Mouse (Mus musculus) lung, embryonic 14.5 days (tissue): ENCODE measurements around the gene Gm20388. TPM values are rescaled to one million over a fixed set of nuclear protein-coding genes. Genes with fewer than 3 reads are reported as not detected.
A peak's percentile ranks its signal among the peaks of the same experiment; 100 is the strongest.

Experiments used
- ATAC-seq: fragments of 200-750 bp; cut with Nextera tagmentation; 2 replicates; pipeline ENCODE4 v1.8.0; 2017; ENCODE audit warnings: mild to moderate bottlenecking, moderate TSS enrichment, moderate library complexity; ENCODE audit not compliant: insufficient read depth
- DNase-seq: peaks from one replicate; pipeline ENCODE4 v3.0.0-alpha.2; 2015
- H3K27ac ChIP-seq: fragments of 300-500 bp; sonication (generic); 2 replicates; pipeline ENCODE4 v1.5.1; 2014; ENCODE audit warnings: low read depth, mild to moderate bottlenecking, moderate library complexity
- H3K27me3 ChIP-seq: fragments of 300-500 bp; sonication (generic); 2 replicates; pipeline ENCODE4 v1.6.1; 2014; ENCODE audit warnings: low read length, control low read depth; ENCODE audit not compliant: insufficient read depth
- H3K36me3 ChIP-seq: fragments of 300-500 bp; sonication (generic); 2 replicates; pipeline ENCODE4 v1.6.1; 2014; ENCODE audit warnings: control low read depth; ENCODE audit not compliant: insufficient read depth
- H3K4me1 ChIP-seq: fragments of 300-500 bp; sonication (generic); 2 replicates; pipeline ENCODE4 v1.6.1; 2014; ENCODE audit warnings: antibody characterized with exemption, control low read depth; ENCODE audit not compliant: insufficient read depth
- H3K4me2 ChIP-seq: fragments of 300-500 bp; sonication (generic); 2 replicates; pipeline ENCODE4 v1.6.1; 2014; ENCODE audit warnings: mild to moderate bottlenecking
- H3K4me3 ChIP-seq: fragments of 300-500 bp; sonication (generic); 2 replicates; pipeline ENCODE4 v1.5.1; 2014; ENCODE audit warnings: low read depth, low read length
- H3K9ac ChIP-seq: fragments of 300-500 bp; sonication (generic); 2 replicates; pipeline ENCODE4 v1.6.1; 2014
- H3K9me3 ChIP-seq: fragments of 300-500 bp; sonication (generic); 2 replicates; pipeline ENCODE4 v1.6.1; 2016; ENCODE audit warnings: low read depth, low read length, control low read depth
- CTCF ChIP-seq: IDR thresholded peaks from 2 replicates; pipeline ENCODE4 v1.5.1; 2016; ENCODE audit warnings: antibody characterized with exemption, low read depth
- WGBS: fragments of 180-500 bp; shearing (Covaris S2); extraction: QIAGEN DNeasy Blood & Tissue Kit; methylation state at CpG from one replicate; pipeline ENCODE4 v1.1.7; 2014; 5-methylcytosine and 5-hydroxymethylcytosine counted together
- polyA plus RNA-seq: library from polyadenylated mRNA; unstranded; fragments of >200 nt; fragmentation: Nextera tagmentation; extraction: Ambion mirVana; gene quantifications from 2 replicates; pipeline ENCODE4 v1.2.1, GENCODE M21; 2014

The Gm20388 gene
- polyA plus RNA-seq, 1 experiment from 2014 or later, result not detected

- Histone ChIP-seq H3K36me3 (no peaks in the 10 kb centered on the region), H3K4me3 (no peak overlapping the region), H3K9me3 (no peaks in the 10 kb centered on the region), H3K4me1 (0 out of 2 replicates have a peak, but pooled peaks cover 8% of the 10 kb centered on the region), H3K9ac (no peak overlapping the region), H3K27me3 (no peaks in the 10 kb centered on the region), H3K4me2 (peak overlapping the region; percentile 47), H3K27ac (no peak overlapping the region; the same call in 1 of the 2 replicates)
- TF ChIP-seq CTCF, result no peak
- 50% methylated on average over 4 of the region's 4 CpGs for WGBS
- DNase-seq (no peak), ATAC-seq (no peak)
Measured at GRCm38 (mm10) chr8:120948050-120948595, 1037.5 kb downstream of the Gm20388 start.

GRCm38 (mm10) chr8:120948620-120949491, 1038.2 kb downstream of the Gm20388 start:
- Histone ChIP-seq H3K27me3 (no peaks in the 10 kb centered on the region), H3K4me3 (peak overlapping the region; percentile 1; the same call in 1 of the 2 replicates), H3K27ac (peak overlapping the region; percentile 61), H3K9me3 (no peaks in the 10 kb centered on the region), H3K36me3 (no peaks in the 10 kb centered on the region), H3K9ac (no peak overlapping the region; the same call in 1 of the 2 replicates), H3K4me1 (0 out of 2 replicates have a peak, but pooled peaks cover 8% of the 10 kb centered on the region), H3K4me2 (peak overlapping the region; percentile 47)
- TF ChIP-seq CTCF, result no peak
- ATAC-seq (peak; percentile 28; the same call in 1 of the 2 replicates), DNase-seq (peak; percentile 52)
- 27% methylated on average over 25 of the region's 25 CpGs for WGBS

GRCm38 (mm10) chr8:120950674-120951218, 1040.1 kb downstream of the Gm20388 start:
- 0 out of 2 replicates have a peak, but pooled peaks cover 8% of the 10 kb centered on the region for H3K4me1 ChIP-seq
- no peak for TF ChIP-seq CTCF
- DNase-seq (peak; percentile 37), ATAC-seq (no peak)
- no peaks in the 10 kb centered on the region for H3K9me3 ChIP-seq
- WGBS, result 37% methylated on average over 16 of the region's 16 CpGs
- H3K27me3 ChIP-seq, result no peaks in the 10 kb centered on the region
- no peak overlapping the region for H3K4me3 ChIP-seq
- H3K36me3 ChIP-seq, result no peaks in the 10 kb centered on the region
- no peak overlapping the region for H3K9ac ChIP-seq
- no peak overlapping the region for H3K4me2 ChIP-seq
- H3K27ac ChIP-seq, result no peak overlapping the region

GRCm38 (mm10) chr8:120959470-120959891, 1048.8 kb downstream of the Gm20388 start:
- Histone ChIP-seq H3K4me2 (no peak overlapping the region), H3K4me1 (no peaks in the 10 kb centered on the region), H3K36me3 (no peaks in the 10 kb centered on the region), H3K4me3 (no peak overlapping the region), H3K9me3 (no peaks in the 10 kb centered on the region), H3K27me3 (no peaks in the 10 kb centered on the region), H3K9ac (no peak overlapping the region), H3K27ac (no peak overlapping the region)
- ATAC-seq (peak; percentile 24; the same call in 1 of the 2 replicates), DNase-seq (no peak)
- 49% methylated on average over 8 of the region's 8 CpGs for WGBS
- TF ChIP-seq CTCF, result no peak

GRCm38 (mm10) chr8:120962606-120963380, 1052.2 kb downstream of the Gm20388 start:
- no peak for TF ChIP-seq CTCF
- Histone ChIP-seq H3K4me3 (no peak overlapping the region), H3K4me2 (no peak overlapping the region), H3K27ac (no peak overlapping the region), H3K36me3 (no peaks in the 10 kb centered on the region), H3K9ac (no peak overlapping the region), H3K27me3 (no peaks in the 10 kb centered on the region), H3K9me3 (no peaks in the 10 kb centered on the region), H3K4me1 (no peaks in the 10 kb centered on the region)
- DNase-seq (no peak), ATAC-seq (no peak)
- WGBS, result 88% methylated on average over 5 of the region's 5 CpGs

GRCm38 (mm10) chr8:120966557-120966956, 1055.9 kb downstream of the Gm20388 start:
- WGBS, result 35% methylated on average over 3 of the region's 3 CpGs
- Histone ChIP-seq H3K4me1 (peaks cover 1% of the 10 kb centered on the region; the same call in 1 of the 2 replicates), H3K27ac (no peak overlapping the region), H3K27me3 (peaks cover 4% of the 10 kb centered on the region; the same call in 1 of the 2 replicates), H3K9me3 (no peaks in the 10 kb centered on the region), H3K36me3 (no peaks in the 10 kb centered on the region), H3K4me2 (no peak overlapping the region), H3K4me3 (no peak overlapping the region), H3K9ac (no peak overlapping the region)
- DNase-seq, result no peak
- TF ChIP-seq CTCF, result no peak
- no peak for ATAC-seq
